In the genomic region with DNA sequence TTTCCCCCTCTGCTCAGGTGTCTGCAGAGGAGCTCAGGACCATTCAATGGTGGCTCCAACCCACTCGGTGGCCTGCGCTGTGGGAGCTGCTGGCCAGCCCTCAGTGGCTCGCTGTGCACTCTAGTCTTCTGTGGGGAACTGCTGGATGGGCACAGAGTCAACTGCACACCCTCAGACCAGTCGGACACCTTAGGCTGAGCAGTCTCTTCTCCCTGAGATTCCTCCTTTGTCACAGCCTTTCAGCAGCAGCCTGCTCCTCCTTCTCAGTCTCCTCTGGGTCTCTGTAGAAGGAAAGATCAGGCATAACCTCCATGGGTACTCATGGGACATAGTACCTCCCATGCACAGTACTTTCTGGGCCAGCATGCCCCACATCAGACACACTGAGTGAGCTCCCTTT, we compare ENCODE assay signal across 28 mouse cellular contexts.
"Had no signal": no experiment of that assay in that cellular context is flagged by ENCODE, and none has a peak within 500 bp of the region (broad histone marks: within the 10 kb centered on the region; RNA-seq: fewer than 3 reads in every experiment).

No protein-coding gene starts in this region.

- H3K9ac ChIP-seq: limb, embryonic 12.5 days; limb, embryonic 13.5 days; limb, embryonic 15.5 days; liver, embryonic 12.5 days; liver, embryonic 13.5 days; liver, embryonic 14.5 days; liver, embryonic 15.5 days; liver, postnatal 0 days; lung, embryonic 14.5 days; lung, embryonic 15.5 days; midbrain, embryonic 12.5 days; midbrain, embryonic 13.5 days; midbrain, embryonic 15.5 days; neural tube, embryonic 12.5 days had no signal

- H3K4me3 ChIP-seq: limb, embryonic 10.5 days; limb, embryonic 12.5 days; limb, embryonic 13.5 days; limb, embryonic 15.5 days; liver, embryonic 12.5 days; liver, embryonic 13.5 days; liver, embryonic 15.5 days; lung, embryonic 15.5 days; megakaryocyte, embryonic 14.5 days; midbrain, embryonic 10.5 days; midbrain, embryonic 12.5 days; midbrain, embryonic 13.5 days; midbrain, embryonic 15.5 days; myocyte; neural tube, embryonic 12.5 days had no signal

- H3K9me3 ChIP-seq: limb, embryonic 10.5 days; limb, embryonic 12.5 days; limb, embryonic 13.5 days; limb, embryonic 15.5 days; liver, embryonic 12.5 days; liver, embryonic 13.5 days; liver, embryonic 15.5 days; lung, embryonic 15.5 days; megakaryocyte, embryonic 14.5 days; midbrain, embryonic 10.5 days; midbrain, embryonic 12.5 days; midbrain, embryonic 13.5 days; midbrain, embryonic 15.5 days; neural tube, embryonic 12.5 days had no signal

- H3K36me3 ChIP-seq: limb, embryonic 10.5 days; limb, embryonic 12.5 days; limb, embryonic 13.5 days; limb, embryonic 15.5 days; liver, embryonic 12.5 days; liver, embryonic 13.5 days; liver, embryonic 15.5 days; lung, embryonic 15.5 days; midbrain, embryonic 10.5 days; midbrain, embryonic 12.5 days; midbrain, embryonic 13.5 days; midbrain, embryonic 15.5 days; neural tube, embryonic 12.5 days had no signal

- H3K27ac ChIP-seq: limb, embryonic 10.5 days; limb, embryonic 12.5 days; limb, embryonic 13.5 days; limb, embryonic 15.5 days; liver, embryonic 12.5 days; liver, embryonic 13.5 days; liver, embryonic 14.5 days; liver, embryonic 15.5 days; lung, embryonic 15.5 days; macrophage; midbrain, embryonic 10.5 days; midbrain, embryonic 12.5 days; midbrain, embryonic 13.5 days; midbrain, embryonic 15.5 days; neural tube, embryonic 12.5 days had no signal

- DNase-seq: left cerebral cortex, postnatal 4 days; liver; liver, embryonic 13.5 days; liver, postnatal 0 days; lung, adult 18-20 months; lung, adult 2 months; lung, embryonic 14.5 days; lung, postnatal 10 days; lung, postnatal 14 days; lung, postnatal 36 days; lung, postnatal 4 days; midbrain, embryonic 14.5 days had no signal

- H3K4me1 ChIP-seq: liver, embryonic 12.5 days; liver, embryonic 13.5 days; liver, embryonic 15.5 days; lung, embryonic 15.5 days; megakaryocyte, embryonic 14.5 days; midbrain, embryonic 10.5 days; midbrain, embryonic 12.5 days; midbrain, embryonic 13.5 days; midbrain, embryonic 15.5 days had no signal

- H3K27me3 ChIP-seq: liver, embryonic 12.5 days; liver, embryonic 13.5 days; liver, embryonic 15.5 days; lung, embryonic 15.5 days; midbrain, embryonic 12.5 days; midbrain, embryonic 13.5 days; midbrain, embryonic 15.5 days; neural tube, embryonic 12.5 days had no signal
